Mouse (Mus musculus) hindbrain, postnatal 0 days (tissue): ENCODE measurements around the gene Gm960. TPM values are rescaled to one million over a fixed set of nuclear protein-coding genes. Genes with fewer than 3 reads are reported as not detected.
A peak's percentile ranks its signal among the peaks of the same experiment; 100 is the strongest.

Experiments used
- ATAC-seq: fragments of 200-750 bp; cut with Nextera tagmentation; 2 replicates; pipeline ENCODE4 v1.8.0; 2017; ENCODE audit warnings: mild to moderate bottlenecking, moderate TSS enrichment, moderate library complexity
- DNase-seq: peaks from one replicate; pipeline ENCODE4 v3.0.0-alpha.2; 2015; ENCODE audit warnings: low spot score
- H3K27ac ChIP-seq: fragments of 300-500 bp; sonication (generic); 2 replicates; pipeline ENCODE4 v1.5.1; 2014; ENCODE audit warnings: mild to moderate bottlenecking
- H3K27me3 ChIP-seq: fragments of 300-500 bp; sonication (generic); 2 replicates; pipeline ENCODE4 v1.6.1; 2014; ENCODE audit warnings: low read length, mixed read lengths; ENCODE audit not compliant: insufficient read depth
- H3K36me3 ChIP-seq: fragments of 300-500 bp; sonication (generic); 2 replicates; pipeline ENCODE4 v1.6.1; 2014; ENCODE audit warnings: low read length, mixed read lengths; ENCODE audit not compliant: insufficient read depth
- H3K4me1 ChIP-seq: fragments of 300-500 bp; sonication (generic); 2 replicates; pipeline ENCODE4 v1.6.1; 2014; ENCODE audit warnings: antibody characterized with exemption, low read length, mixed read lengths; ENCODE audit not compliant: insufficient read depth
- H3K4me2 ChIP-seq: fragments of 300-500 bp; sonication (generic); 2 replicates; pipeline ENCODE4 v1.6.1; 2014; ENCODE audit warnings: low read depth, mild to moderate bottlenecking, low read length, moderate library complexity, mixed read lengths
- H3K4me3 ChIP-seq: fragments of 300-500 bp; sonication (generic); 2 replicates; pipeline ENCODE4 v1.5.1; 2014; ENCODE audit warnings: low read length
- H3K9ac ChIP-seq: fragments of 300-500 bp; sonication (generic); replicated peaks from 2 replicates; pipeline ENCODE4 v1.6.1; 2014; ENCODE audit warnings: mild to moderate bottlenecking, low read length, moderate library complexity, mixed read lengths
- H3K9me3 ChIP-seq: fragments of 300-500 bp; sonication (generic); 2 replicates; pipeline ENCODE4 v1.6.1; 2016; ENCODE audit warnings: low read length, mixed read lengths
- CTCF ChIP-seq: IDR thresholded peaks from 2 replicates; pipeline ENCODE4 v1.5.1; 2016; ENCODE audit warnings: antibody characterized with exemption, control low read depth, low read depth
- WGBS: fragments of 180-500 bp; shearing (Covaris S2); extraction: QIAGEN DNeasy Blood & Tissue Kit; methylation state at CpG from one replicate; pipeline ENCODE4 v1.1.7; 2014; 5-methylcytosine and 5-hydroxymethylcytosine counted together
- polyA plus RNA-seq: library from polyadenylated mRNA; unstranded; fragments of >200 nt; fragmentation: Nextera tagmentation; extraction: Ambion mirVana; gene quantifications from 2 replicates; pipeline ENCODE4 v1.2.1, GENCODE M21; 2015
- total RNA-seq: library from RNA; depleted of rRNA; stranded (reverse); fragments of >200 nt; gene quantifications from 2 replicates; pipeline ENCODE4 v1.2.3, GENCODE M21; 2014

Gene Gm960
- total and polyA plus RNA-seq, 2 experiments from 2014 or later = 1.3 to 5.2 TPM

DNA sequence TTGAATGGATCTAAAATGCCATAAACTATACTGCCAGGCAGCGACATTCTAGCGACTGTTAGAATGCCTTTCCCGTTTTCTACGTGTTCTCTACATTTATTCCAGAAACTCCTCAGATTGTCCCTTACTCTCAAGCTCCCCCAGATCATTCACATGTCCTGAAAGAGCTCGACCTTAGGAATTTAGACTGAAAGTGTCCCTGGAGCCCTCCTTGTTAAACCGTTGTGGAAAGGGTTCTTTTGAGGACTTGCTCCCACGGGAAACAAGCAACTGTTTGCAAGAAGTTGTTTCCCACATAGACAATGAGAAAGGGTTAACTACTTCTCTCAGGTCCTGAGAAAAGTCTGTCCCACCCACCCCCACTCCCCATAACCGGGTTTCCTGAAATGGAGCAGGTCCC lies 2.2 kb upstream of the Gm960 start:
- no peak for TF ChIP-seq CTCF
- peaks cover 11% of the 10 kb centered on the region; the same call in 1 of the 2 replicates for H3K4me1 ChIP-seq
- DNase-seq = no peak
- H3K27ac ChIP-seq = no peak overlapping the region
- H3K4me3 ChIP-seq = no peak overlapping the region
- 80% methylated on average over 8 of the region's 8 CpGs for WGBS
- H3K9ac ChIP-seq = no peak overlapping the region
- H3K36me3 ChIP-seq = no peaks in the 10 kb centered on the region
- H3K4me2 ChIP-seq = no peak overlapping the region
- no peaks in the 10 kb centered on the region for H3K27me3 ChIP-seq
- no peak for ATAC-seq
- no peaks in the 10 kb centered on the region for H3K9me3 ChIP-seq

- Histone ChIP-seq H3K4me1 (peaks cover 11% of the 10 kb centered on the region; the same call in 1 of the 2 replicates), H3K9me3 (no peaks in the 10 kb centered on the region), H3K4me2 (no peak overlapping the region), H3K36me3 (no peaks in the 10 kb centered on the region), H3K27ac (no peak overlapping the region), H3K4me3 (no peak overlapping the region), H3K9ac (no peak overlapping the region), H3K27me3 (no peaks in the 10 kb centered on the region)
- no peak for ATAC-seq
- no peak for DNase-seq
- no peak for TF ChIP-seq CTCF
- WGBS = 78% methylated on average over 5 of the region's 5 CpGs
These were observed 1.4 kb upstream of the Gm960 start for GRCm38 (mm10) chr19:4699821-4700220.

DNA sequence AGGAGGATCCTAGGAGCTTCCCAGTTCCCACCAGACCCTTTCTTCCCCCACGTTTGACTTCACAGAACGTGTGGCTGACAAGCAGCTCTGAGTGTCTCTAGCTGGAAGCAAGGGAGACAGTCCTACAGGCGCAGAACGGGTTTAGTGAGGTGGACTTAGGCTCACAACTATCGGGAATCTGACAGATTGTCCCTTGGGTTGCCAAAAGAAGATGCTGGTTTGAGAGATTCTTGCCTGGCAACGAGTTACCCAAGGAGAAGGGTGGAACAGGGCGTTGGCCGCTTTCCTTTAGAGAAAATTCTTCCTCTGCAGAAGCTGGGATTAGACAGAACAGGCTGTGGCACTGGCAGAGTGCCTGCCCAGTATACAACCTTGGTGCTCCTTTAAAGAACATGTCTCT lies 388 bp upstream of the Gm960 start:
- Histone ChIP-seq H3K4me3 (peak overlapping the region; percentile 57), H3K36me3 (no peaks in the 10 kb centered on the region), H3K9me3 (no peaks in the 10 kb centered on the region), H3K27me3 (no peaks in the 10 kb centered on the region), H3K4me2 (peak overlapping the region; percentile 74), H3K27ac (peak overlapping the region; percentile 83; the same call in 1 of the 2 replicates), H3K9ac (peak overlapping the region; percentile 71), H3K4me1 (peaks cover 11% of the 10 kb centered on the region; the same call in 1 of the 2 replicates)
- DNase-seq = no peak
- ATAC-seq = no peak
- 24% methylated on average over 8 of the region's 8 CpGs for WGBS
- no peak for TF ChIP-seq CTCF

- H3K4me1 ChIP-seq = peaks cover 11% of the 10 kb centered on the region; the same call in 1 of the 2 replicates
- TF ChIP-seq CTCF = no peak
These were observed 747 bp downstream of the Gm960 start for GRCm38 (mm10) chr19:4697721-4698120.

DNA sequence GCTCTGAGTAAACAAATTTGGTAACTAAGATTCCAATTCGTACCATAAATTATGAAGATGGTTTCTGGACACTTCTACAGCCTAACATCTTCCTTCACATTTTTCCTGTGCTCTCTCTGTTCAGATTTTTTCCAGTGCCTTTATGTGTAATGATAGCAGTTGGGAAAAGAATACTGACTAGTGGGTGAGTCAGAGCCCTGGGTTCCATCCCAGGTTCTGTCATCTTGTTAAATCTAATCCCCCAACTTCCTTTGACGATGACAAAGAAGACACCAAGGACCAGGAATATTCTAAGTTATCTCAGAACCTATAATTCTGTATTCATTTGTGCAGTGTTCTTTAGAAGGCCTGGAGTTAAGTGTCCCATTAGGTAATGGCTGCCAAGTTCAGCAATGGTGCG lies 1.3 kb downstream of the Gm960 start:
- ATAC-seq (no peak), DNase-seq (no peak)
- peak overlapping the region; percentile 74; the same call in 1 of the 2 replicates for H3K4me2 ChIP-seq
- TF ChIP-seq CTCF = no peak
- 85% methylated on average over 3 of the region's 3 CpGs for WGBS
- H3K36me3 ChIP-seq = no peaks in the 10 kb centered on the region
- no peaks in the 10 kb centered on the region for H3K27me3 ChIP-seq
- H3K4me1 ChIP-seq = peaks cover 11% of the 10 kb centered on the region; the same call in 1 of the 2 replicates
- no peaks in the 10 kb centered on the region for H3K9me3 ChIP-seq
- no peak overlapping the region for H3K4me3 ChIP-seq
- H3K27ac ChIP-seq = no peak overlapping the region
- H3K9ac ChIP-seq = no peak overlapping the region

More at GRCm38 (mm10) chr19:4697721-4698120, 747 bp downstream of the Gm960 start:
- WGBS = 63% methylated on average over 9 of the region's 9 CpGs
- Histone ChIP-seq H3K27ac (peak overlapping the region; percentile 83), H3K36me3 (no peaks in the 10 kb centered on the region), H3K9ac (peak overlapping the region; percentile 71), H3K4me3 (peak overlapping the region; percentile 57), H3K27me3 (no peaks in the 10 kb centered on the region), H3K9me3 (no peaks in the 10 kb centered on the region), H3K4me2 (peak overlapping the region; percentile 74)
- ATAC-seq (peak; percentile 27; the same call in 1 of the 2 replicates), DNase-seq (no peak)

- H3K4me1 ChIP-seq = peaks cover 10% of the 10 kb centered on the region; the same call in 1 of the 2 replicates
- no peak overlapping the region for H3K9ac ChIP-seq
- WGBS = 69% methylated on average over 3 of the region's 3 CpGs
- no peak overlapping the region for H3K27ac ChIP-seq
- no peaks in the 10 kb centered on the region for H3K27me3 ChIP-seq
- no peaks in the 10 kb centered on the region for H3K36me3 ChIP-seq
- DNase-seq (no peak), ATAC-seq (no peak)
- H3K9me3 ChIP-seq = no peaks in the 10 kb centered on the region
- no peak for TF ChIP-seq CTCF
- no peak overlapping the region for H3K4me2 ChIP-seq
- no peak overlapping the region for H3K4me3 ChIP-seq
These were observed 4.1 kb downstream of the Gm960 start for GRCm38 (mm10) chr19:4694346-4694745.

- no peaks in the 10 kb centered on the region for H3K36me3 ChIP-seq
- H3K27me3 ChIP-seq = no peaks in the 10 kb centered on the region
- ATAC-seq (no peak), DNase-seq (no peak)
- H3K4me3 ChIP-seq = no peak overlapping the region
- no peak overlapping the region for H3K9ac ChIP-seq
- WGBS = 57% methylated on average over 6 of the region's 6 CpGs
- TF ChIP-seq CTCF = no peak
- no peak overlapping the region for H3K4me2 ChIP-seq
- no peaks in the 10 kb centered on the region for H3K9me3 ChIP-seq
- H3K4me1 ChIP-seq = no peaks in the 10 kb centered on the region
- no peak overlapping the region for H3K27ac ChIP-seq
These were observed 26.1 kb downstream of the Gm960 start for GRCm38 (mm10) chr19:4672401-4672800.
